Mouse (Mus musculus) kidney, postnatal 25 days (tissue): ENCODE results near the gene C1s1.
"Not testable (repeated sequence)": the region's sequence is repeated elsewhere in the genome, so short reads cannot be mapped to it uniquely, and the experiment has no call there.

ENCODE experiments used
- DNase-seq, 2 experiments: peaks; one replicate each; pipeline ENCODE4 v3.0.0; 2021; ENCODE audit warnings: mixed read lengths in 2 of 2

Gene C1s1

DNA sequence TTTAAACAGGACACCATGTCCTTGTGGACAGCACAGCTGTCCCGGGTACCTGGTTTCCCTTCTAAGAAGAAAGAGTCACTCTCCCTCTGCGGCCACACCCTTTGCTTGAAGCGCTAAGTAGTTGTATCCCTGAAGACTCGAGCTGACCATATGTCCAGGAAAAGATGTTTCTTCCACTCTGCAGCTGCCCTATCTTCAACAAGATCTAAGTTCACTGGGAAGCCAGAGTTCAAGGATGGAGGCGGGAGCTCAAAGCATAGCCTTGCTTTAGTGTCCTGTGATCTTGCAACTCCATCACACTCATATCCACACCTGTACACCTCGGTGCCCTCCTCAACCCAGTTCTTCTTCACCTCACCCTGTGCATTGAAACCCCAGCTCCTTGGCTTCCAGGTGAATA lies 30.2 kb downstream of the C1s1 start:
- DNase-seq = no peak

GRCm38 (mm10) chr6:124509192-124509591 lies 33.0 kb downstream of the C1s1 start:
- not testable (repeated sequence) for DNase-seq

GRCm38 (mm10) chr6:124508292-124508691 lies 33.9 kb downstream of the C1s1 start:
- no peak for DNase-seq

- no peak for DNase-seq
Observed at GRCm38 (mm10) chr6:124506991-124507390, 35.2 kb downstream of the C1s1 start.

DNA sequence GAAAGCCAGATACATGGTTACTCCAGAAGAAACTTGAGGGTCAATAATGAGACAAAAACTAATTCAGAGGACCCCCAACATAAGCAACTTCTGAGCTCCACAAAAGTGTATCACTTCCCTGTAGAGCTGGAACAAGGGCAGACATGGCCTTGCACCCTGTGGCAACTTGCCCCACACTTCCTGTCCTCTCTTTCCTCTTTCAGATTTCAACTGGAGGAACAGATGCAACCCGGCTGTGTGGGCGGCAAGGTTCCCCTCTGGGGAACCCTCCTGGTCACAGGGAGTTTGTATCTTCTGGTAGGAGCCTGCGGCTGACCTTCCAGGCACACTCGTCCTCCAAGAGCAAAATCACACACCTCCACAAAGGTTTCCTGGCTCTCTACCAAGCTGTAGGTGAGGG lies 37.1 kb downstream of the C1s1 start:
- no peak for DNase-seq

DNA sequence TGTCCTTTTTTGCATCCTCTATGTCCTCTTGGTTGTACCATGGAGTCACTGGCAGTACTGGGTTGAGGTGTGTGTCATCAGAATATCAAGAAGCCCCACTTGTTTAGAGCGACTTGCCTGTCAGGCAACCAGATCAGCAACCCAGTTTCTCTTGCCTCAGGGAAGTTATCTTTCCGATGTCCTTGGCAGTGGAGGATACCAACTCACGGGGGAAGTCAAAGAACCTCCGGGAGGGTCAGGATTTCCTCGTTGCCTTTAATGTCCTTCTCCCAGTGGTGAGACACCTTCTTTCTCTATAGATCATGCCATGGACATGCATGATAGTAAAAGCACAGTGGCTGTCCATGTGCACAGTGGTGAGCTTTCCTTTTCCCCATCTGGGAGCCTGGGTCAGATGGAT lies 40.1 kb downstream of the C1s1 start:
- no peak for DNase-seq

DNA sequence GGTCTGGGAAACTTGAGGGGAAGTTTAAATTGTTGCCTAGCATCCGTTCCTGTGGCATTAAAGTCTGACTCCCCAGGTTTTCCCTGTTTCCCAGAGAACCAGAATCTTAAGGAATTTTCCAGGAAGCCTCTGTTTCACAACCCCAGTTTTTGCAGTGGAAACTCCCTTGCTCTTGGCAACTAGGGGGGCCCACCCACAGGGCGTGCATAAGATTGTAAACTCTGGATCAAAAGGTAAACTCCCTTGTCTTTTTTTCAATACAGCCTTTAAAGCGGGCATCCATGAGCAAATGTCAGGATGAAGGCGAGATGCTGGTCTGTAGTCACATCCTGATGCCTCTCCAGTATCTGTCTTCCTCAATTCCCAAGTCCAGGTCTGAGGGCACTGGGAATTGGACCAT lies 40.7 kb downstream of the C1s1 start:
- DNase-seq = no peak

GRCm38 (mm10) chr6:124499914-124500566 lies 42.1 kb downstream of the C1s1 start:
- DNase-seq = no peak

DNA sequence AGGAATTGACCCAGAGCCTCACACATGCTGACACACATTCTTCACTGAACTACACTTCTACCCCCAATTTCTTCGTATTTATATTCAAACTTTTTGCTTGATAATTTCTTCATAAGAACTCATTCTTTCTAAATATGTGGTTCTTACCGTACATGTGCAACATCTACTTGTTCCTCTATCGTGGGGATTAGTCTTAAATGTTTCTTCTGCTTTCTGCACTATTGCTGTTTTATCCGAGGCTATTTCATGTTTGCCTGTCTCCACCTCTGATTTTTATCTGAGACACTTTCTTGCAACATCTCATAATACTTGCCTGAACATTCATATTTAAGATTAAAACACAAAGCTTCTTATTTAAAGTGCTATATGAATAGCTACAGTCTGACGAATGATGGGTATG lies 46.1 kb downstream of the C1s1 start:
- no peak for DNase-seq

DNA sequence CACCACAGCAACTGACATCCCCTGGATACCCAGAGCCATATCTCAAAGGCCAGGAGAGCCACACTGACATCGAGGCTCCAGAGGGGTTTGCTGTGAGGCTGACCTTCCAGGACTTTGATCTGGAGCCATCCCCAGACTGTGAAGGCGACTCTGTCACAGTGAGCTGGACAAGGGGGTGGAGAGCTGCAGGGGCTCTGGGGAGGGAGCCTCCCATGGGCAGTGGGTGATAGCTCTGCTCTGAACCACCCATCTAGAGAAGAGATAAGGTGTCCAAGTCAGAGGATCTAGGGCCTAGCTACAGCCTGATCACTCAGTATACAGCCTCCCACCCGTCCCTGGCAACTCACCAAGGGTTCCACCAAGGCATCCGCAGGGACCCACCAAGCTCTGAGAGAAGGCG lies 48.3 kb downstream of the C1s1 start:
- no peak for DNase-seq

DNA sequence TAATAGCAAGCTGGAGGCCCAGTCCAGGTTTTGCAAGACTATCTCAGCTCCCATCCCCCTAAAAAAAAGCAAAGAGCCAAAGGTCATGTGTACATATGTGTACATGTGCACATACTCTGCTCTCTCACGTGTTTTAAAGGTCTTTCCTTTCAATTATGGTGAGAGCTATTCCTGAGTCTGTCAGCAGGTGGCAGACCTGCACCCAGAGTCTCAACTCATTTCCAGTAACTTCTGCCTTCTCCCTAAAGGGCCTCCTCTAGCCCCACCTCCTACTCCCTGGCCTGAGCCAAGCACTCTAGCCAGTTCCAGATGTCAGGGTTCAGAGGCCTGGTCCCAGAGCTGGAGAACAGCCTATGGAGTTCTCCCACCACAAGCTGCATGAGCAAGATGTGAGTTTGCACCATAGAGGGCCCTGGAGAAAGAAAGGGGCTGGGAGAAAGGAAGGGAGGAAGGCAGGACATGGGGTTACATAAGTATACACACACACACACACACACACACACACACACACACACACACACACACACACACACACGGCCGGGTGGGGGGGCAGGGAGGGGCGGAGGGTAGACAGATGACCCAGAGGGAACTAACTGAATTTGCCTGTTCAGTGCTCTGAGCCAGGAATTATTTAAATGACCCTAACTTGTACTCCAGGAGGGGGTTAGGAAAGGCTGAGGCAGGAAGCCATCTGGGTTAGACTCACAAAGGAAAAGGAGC lies 49.2 kb downstream of the C1s1 start, which contains the start of gene C1rl:
TSS of gene C1rl (plus strand) at position 272 of the 720 bp plus-strand sequence.
- peak; percentile 91 to 92 for DNase-seq

DNA sequence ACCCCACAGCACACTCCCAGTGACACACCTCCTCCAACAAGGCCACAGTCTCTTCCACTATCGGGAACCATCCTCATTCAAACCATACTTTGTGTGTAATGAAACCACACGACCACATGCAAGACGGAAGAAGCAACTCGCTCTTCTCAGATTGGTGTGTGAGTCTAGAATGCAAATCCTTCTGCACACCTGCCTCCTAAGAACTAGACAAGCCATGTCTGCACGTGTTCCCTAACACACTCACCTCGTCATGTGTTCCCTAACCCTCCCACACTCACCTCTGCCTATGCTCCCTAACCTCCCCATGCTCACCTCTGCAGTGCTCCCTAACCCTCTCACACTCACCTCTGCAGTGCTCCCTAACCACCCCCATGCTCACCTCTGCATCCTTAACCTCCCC lies 50.7 kb downstream of the C1s1 start:
- no peak for DNase-seq

- no peak for DNase-seq
Observed at GRCm38 (mm10) chr6:124488952-124489351, 53.2 kb downstream of the C1s1 start.

DNA sequence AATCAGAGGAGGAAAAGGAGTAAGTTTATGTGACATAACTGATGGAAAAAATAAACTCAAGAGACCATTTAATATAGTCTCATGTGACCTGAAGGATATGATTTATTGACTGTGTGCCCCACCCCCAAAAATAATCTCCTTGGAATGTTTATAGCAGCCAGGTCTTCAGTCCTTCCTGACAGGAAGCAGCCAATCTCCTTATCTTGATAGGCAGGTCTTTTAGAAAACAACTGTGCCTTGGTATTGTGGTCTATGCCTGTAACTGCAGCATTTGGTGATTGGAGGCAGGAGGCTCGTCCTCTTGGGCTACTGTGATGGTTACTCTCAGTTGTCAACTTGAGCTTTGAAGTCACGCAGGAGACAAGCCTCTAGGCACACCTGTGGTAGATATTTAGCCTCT lies 54.6 kb downstream of the C1s1 start:
- DNase-seq = no peak

DNA sequence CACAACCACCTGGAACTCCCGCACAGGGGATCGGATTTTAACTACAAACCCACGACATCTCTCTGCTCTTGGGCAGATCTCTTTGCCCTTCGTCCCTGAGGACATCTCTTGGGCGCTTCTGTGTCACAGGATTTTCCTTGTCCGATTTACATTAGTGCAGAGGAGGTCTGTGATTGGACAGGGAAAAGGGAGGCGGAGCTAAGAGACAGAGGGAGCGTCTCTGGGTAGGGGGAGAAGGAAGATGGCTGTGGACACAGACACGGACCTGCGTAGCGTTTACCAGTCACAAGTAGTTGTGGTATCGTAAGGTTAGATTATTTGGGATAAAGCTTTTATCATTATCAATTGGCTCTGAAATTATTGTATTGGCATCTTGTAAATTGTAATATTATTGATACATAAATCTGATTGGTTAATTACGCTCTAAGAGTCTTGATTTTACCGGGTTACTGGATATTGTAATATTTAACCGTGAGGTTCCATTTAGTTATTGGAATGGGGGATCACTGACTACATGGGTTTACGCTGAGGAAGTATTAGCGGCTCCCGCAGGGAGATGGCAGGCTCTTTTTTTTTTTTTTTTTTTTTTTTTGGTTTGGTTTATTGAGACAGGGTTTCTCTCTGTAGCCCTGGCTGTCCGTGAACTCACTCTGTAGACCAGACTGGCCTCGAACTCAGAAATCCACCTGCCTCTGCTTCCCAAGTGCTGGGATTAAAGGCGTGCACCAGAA lies 56.6 kb downstream of the C1s1 start:
- DNase-seq = no peak

GRCm38 (mm10) chr6:124484851-124485250 lies 57.3 kb downstream of the C1s1 start:
- DNase-seq = peak in 1 of 2 experiments; percentile 41

- not testable (repeated sequence) for DNase-seq
Observed at GRCm38 (mm10) chr6:124483831-124484230, 58.3 kb downstream of the C1s1 start.

- DNase-seq = peak; percentile 84
Observed at GRCm38 (mm10) chr6:124481571-124481970, 60.6 kb downstream of the C1s1 start.
